Mouse (Mus musculus): ENCODE measurements around the gene Vgll1.

DNA sequence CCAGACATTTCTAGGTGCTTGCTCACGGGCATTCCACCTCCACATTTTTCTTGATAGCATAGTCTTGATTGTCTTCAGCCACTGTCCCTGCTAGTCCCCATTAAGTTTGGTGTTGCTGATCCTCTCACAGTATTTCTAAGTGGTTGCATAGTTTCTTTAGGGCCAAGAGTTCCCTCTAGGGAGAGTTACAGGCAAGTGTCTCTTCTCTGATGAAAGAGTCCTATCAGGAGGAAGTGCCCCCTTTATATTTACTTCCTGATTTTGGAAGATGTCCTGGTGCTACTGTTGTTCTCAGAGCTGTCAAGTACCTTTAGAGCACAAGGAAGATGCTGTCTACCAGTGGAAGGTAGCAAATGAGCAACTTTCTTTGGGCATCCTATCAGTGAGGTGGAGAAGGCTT, 65.6 kb downstream of the Vgll1 start:
- no peak for TF ChIP-seq CTCF (IDR thresholded peaks at IDR 0.05; ENCODE audit: low read depth, low read length)
- TF ChIP-seq POLR2A (IDR thresholded peaks at IDR 0.05; ENCODE audit: insufficient read depth, low read length) = no peak
- no peak for TF ChIP-seq EP300 (IDR thresholded peaks at IDR 0.05; ENCODE audit: insufficient read depth, low read depth, low read length)

Measured in ES-Bruce4 (cell line).